Mouse (Mus musculus) left cerebral cortex, postnatal 4 days (tissue): ENCODE measurements at regions not wholly inside any gene's neighbourhood (a gene's known extent, or its start where the extent isn't known, plus 50 kb on each side); places are given as distances from the start of the nearest gene placed in this dataset.
A peak's percentile ranks its signal among the peaks of the same experiment; 100 is the strongest.

Source experiments
- DNase-seq: peaks from one replicate; pipeline ENCODE4 v3.0.0-alpha.2; 2022
- intact Hi-C: fragments of 180-260 bp; cut with DNase I; formaldehyde crosslinking; loops from one replicate; pipeline ENCODE4 v1.15.1; 2025

GRCm38 (mm10) chr17:63575316-63576007 lies 75.6 kb upstream of the Fbxl17 start:
- DNase-seq, result peak; percentile 42
- intact Hi-C loops, result loop anchor here (10.0 kb wide), 2 partner anchors 1019 to 1979 kb away; no protein-coding TSS in a partner anchor

GRCm38 (mm10) chr17:63582870-63583269 lies 83.1 kb upstream of the Fbxl17 start:
- intact Hi-C loops, result no loop called here
- DNase-seq, result no peak

GRCm38 (mm10) chr17:63607021-63607751 lies 107.4 kb upstream of the Fbxl17 start:
- DNase-seq, result no peak
- intact Hi-C loops, result no loop called here

GRCm38 (mm10) chr17:63622726-63623125 lies 122.9 kb upstream of the Fbxl17 start:
- DNase-seq, result no peak
- intact Hi-C loops, result no loop called here

GRCm38 (mm10) chr17:63637598-63637997 lies 137.8 kb upstream of the Fbxl17 start:
- DNase-seq, result no peak
- intact Hi-C loops, result no loop called here

- peak; percentile 5 for DNase-seq
- intact Hi-C loops, result no loop called here
These were observed 144.6 kb upstream of the Fbxl17 start for GRCm38 (mm10) chr17:63644390-63644789.

- intact Hi-C loops, result no loop called here
- DNase-seq, result no peak
These were observed 157.9 kb upstream of the Fbxl17 start for GRCm38 (mm10) chr17:63657687-63658086.

GRCm38 (mm10) chr17:63660841-63661481 lies 161.1 kb upstream of the Fbxl17 start:
- DNase-seq, result no peak
- intact Hi-C loops, result no loop called here

- intact Hi-C loops, result no loop called here
- no peak for DNase-seq
These were observed 161.8 kb upstream of the Fbxl17 start for GRCm38 (mm10) chr17:63661584-63661983.

- no peak for DNase-seq
- intact Hi-C loops, result no loop called here
These were observed 162.4 kb upstream of the Fbxl17 start for GRCm38 (mm10) chr17:63662251-63662650.

GRCm38 (mm10) chr17:63676791-63677190 lies 177.0 kb upstream of the Fbxl17 start:
- intact Hi-C loops, result no loop called here
- no peak for DNase-seq

- intact Hi-C loops, result no loop called here
These were observed 178.3 kb upstream of the Fbxl17 start for GRCm38 (mm10) chr17:63677996-63678657.

GRCm38 (mm10) chr17:63680479-63680878 lies 180.7 kb upstream of the Fbxl17 start:
- no peak for DNase-seq
- intact Hi-C loops, result no loop called here

More at GRCm38 (mm10) chr17:63677996-63678657, 178.3 kb upstream of the Fbxl17 start:
- DNase-seq, result no peak

- no peak for DNase-seq
- intact Hi-C loops, result no loop called here
These were observed 179.5 kb upstream of the Fer start for GRCm38 (mm10) chr17:63683345-63683744.

GRCm38 (mm10) chr17:63684026-63684425 lies 178.8 kb upstream of the Fer start:
- DNase-seq, result no peak
- intact Hi-C loops, result no loop called here

- DNase-seq, result peak; percentile 45
- intact Hi-C loops, result no loop called here
These were observed 176.9 kb upstream of the Fer start for GRCm38 (mm10) chr17:63685956-63686355.

- intact Hi-C loops, result no loop called here
- DNase-seq, result no peak
These were observed 176.5 kb upstream of the Fer start for GRCm38 (mm10) chr17:63686361-63686760.

- intact Hi-C loops, result no loop called here
- peak; percentile 24 for DNase-seq
These were observed 173.6 kb upstream of the Fer start for GRCm38 (mm10) chr17:63689291-63689690.

GRCm38 (mm10) chr17:63690829-63691689 lies 171.8 kb upstream of the Fer start:
- DNase-seq, result no peak
- intact Hi-C loops, result no loop called here

GRCm38 (mm10) chr17:63691690-63691968 lies 171.2 kb upstream of the Fer start:
- DNase-seq, result no peak
- intact Hi-C loops, result no loop called here
